ENCODE assay signal across 9 mouse cellular contexts in genomic region chr6:48396686-48397085, GRCm38 (mm10). TPM values are rescaled to one million over a fixed set of nuclear protein-coding genes. Genes with fewer than 3 reads are reported as not detected.
DNase-seq lines count a peak whose midpoint lies in the region; ATAC-seq and TF ChIP-seq lines count a peak whose summit lies in the region.
"Had no signal": no experiment of that assay in that cellular context is flagged by ENCODE, and none has a peak within 500 bp of the region (broad histone marks: within the 10 kb centered on the region; RNA-seq: fewer than 3 reads in every experiment).

No protein-coding gene starts in this region.

- no peak for DNase-seq in heart, adult 8-10 months (ENCODE audit: low spot score)
- no peak for DNase-seq in forebrain, postnatal 0 days
- no peak for DNase-seq in midbrain, embryonic 10.5 days (ENCODE audit: low spot score)
- DNase-seq in urinary bladder, postnatal 25 days (ENCODE audit: low spot score) = no peak

- peak overlapping the region; percentile 85 for H3K4me3 ChIP-seq in heart, embryonic 11.5 days (ENCODE audit: low read depth, low read length)
- peak overlapping the region; percentile 76; the same call in 1 of the 2 replicates for H3K4me3 ChIP-seq in cortical plate, adult 2 months (ENCODE audit: insufficient read depth, low read length)
- H3K4me3 ChIP-seq in forebrain, postnatal 0 days (ENCODE audit: low read depth, low read length) = peak overlapping the region; percentile 75; the same call in 1 of the 2 replicates
- peak overlapping the region; percentile 88 for H3K4me3 ChIP-seq in midbrain, embryonic 10.5 days

- peak overlapping the region; percentile 84 for H3K4me2 ChIP-seq in heart, embryonic 11.5 days
- H3K4me2 ChIP-seq in forebrain, postnatal 0 days (ENCODE audit: low read depth) = peak overlapping the region; percentile 75

- H3K36me3 ChIP-seq in heart, embryonic 11.5 days (ENCODE audit: control insufficient read depth, insufficient read depth, low read length) = no peaks in the 10 kb centered on the region
- no peaks in the 10 kb centered on the region for H3K36me3 ChIP-seq in forebrain, postnatal 0 days (ENCODE audit: insufficient read depth)
- no peaks in the 10 kb centered on the region for H3K36me3 ChIP-seq in midbrain, embryonic 10.5 days

- TF ChIP-seq CTCF in cortical plate, adult 2 months (IDR thresholded peaks at IDR 0.05; ENCODE audit: extremely low read depth, insufficient read depth, low read length) = no peak
- no peak for TF ChIP-seq CTCF in forebrain, postnatal 0 days (IDR thresholded peaks at IDR 0.05; ENCODE audit: low read depth)

- whole genome bisulfite sequencing in heart, embryonic 11.5 days (ENCODE audit: insufficient replicate concordance) = 95% methylated on average over 1 of the region's 1 CpGs
- WGBS in forebrain, postnatal 0 days = 97% methylated on average over 1 of the region's 1 CpGs
- 91% methylated on average over 1 of the region's 1 CpGs for WGBS in midbrain, embryonic 10.5 days

- H3K9me3 ChIP-seq in heart, embryonic 11.5 days (replicated peaks; ENCODE audit: control insufficient read depth, low read length) = no peaks in the 10 kb centered on the region
- H3K9me3 ChIP-seq in forebrain, postnatal 0 days (ENCODE audit: low read length) = no peaks in the 10 kb centered on the region
- H3K9me3 ChIP-seq in midbrain, embryonic 10.5 days (replicated peaks) = no peaks in the 10 kb centered on the region

- H3K4me1 ChIP-seq in heart, embryonic 11.5 days (ENCODE audit: control insufficient read depth, insufficient read depth, low read length) = peaks cover 18% of the 10 kb centered on the region
- peaks cover 7% of the 10 kb centered on the region for H3K4me1 ChIP-seq in cortical plate, adult 2 months (ENCODE audit: control insufficient read depth, insufficient read depth, low read length)
- H3K4me1 ChIP-seq in forebrain, postnatal 0 days (ENCODE audit: insufficient read depth) = peaks cover 15% of the 10 kb centered on the region
- H3K4me1 ChIP-seq in midbrain, embryonic 10.5 days = peaks cover 26% of the 10 kb centered on the region

- H3K27me3 ChIP-seq in heart, embryonic 11.5 days (ENCODE audit: control insufficient read depth, insufficient read depth, low read length) = no peaks in the 10 kb centered on the region
- H3K27me3 ChIP-seq in forebrain, postnatal 0 days (ENCODE audit: insufficient read depth, low read length) = no peaks in the 10 kb centered on the region
- no peaks in the 10 kb centered on the region for H3K27me3 ChIP-seq in midbrain, embryonic 10.5 days (ENCODE audit: low read depth, poor library complexity, severe bottlenecking)

- H3K27ac ChIP-seq in heart, embryonic 11.5 days (ENCODE audit: low read depth, low read length) = peak overlapping the region; percentile 51; the same call in 1 of the 2 replicates
- H3K27ac ChIP-seq in cortical plate, adult 2 months (ENCODE audit: insufficient read depth, low read length) = no peak overlapping the region
- H3K27ac ChIP-seq in forebrain, postnatal 0 days (ENCODE audit: low read depth, low read length) = no peak overlapping the region
- H3K27ac ChIP-seq in midbrain, embryonic 10.5 days (replicated peaks) = no peak overlapping the region

- ATAC-seq in heart, embryonic 11.5 days (replicated peaks; ENCODE audit: insufficient number of reproducible peaks, low FRiP score, low TSS enrichment) = no peak
- ATAC-seq in forebrain, postnatal 0 days = no peak
- no peak for ATAC-seq in CD4-positive, CD25-positive, alpha-beta regulatory T cell, adult 4 months
- no peak for ATAC-seq in erythroid progenitor cell, adult 5-6 weeks (replicated peaks; ENCODE audit: low FRiP score, poor library complexity, severe bottlenecking)

- TF ChIP-seq POLR2A in cortical plate, adult 2 months (IDR thresholded peaks at IDR 0.05; ENCODE audit: extremely low read depth, insufficient read depth, low read length) = no peak

- no peak overlapping the region for H3K9ac ChIP-seq in heart, embryonic 11.5 days (ENCODE audit: low read depth, low read length)
- peak overlapping the region; percentile 82 for H3K9ac ChIP-seq in forebrain, postnatal 0 days

RNA-seq across cellular contexts. Expression of gene Krba1, which starts 1.3 kb away (rescaled TPM):
- polyA plus RNA-seq in heart, embryonic 11.5 days (2014; fragmentation: Nextera tagmentation; extraction: Ambion mirVana) = 14.7 and 15.4 TPM in 2 replicates
- total RNA-seq in heart, adult 8-10 months (2022) = 10 to 100 TPM; 13.8 to 22.8 (median 17.9) TPM
- polyA plus RNA-seq in cortical plate, adult 2 months (2012; rRNA removed) = 44.5 and 44.9 TPM in 2 replicates
- total RNA-seq in forebrain, postnatal 0 days (2014; rRNA removed) = 35.9 and 49.9 TPM in 2 replicates
- 14.2 and 20.4 TPM in 2 replicates for polyA plus RNA-seq in forebrain, postnatal 0 days (2015; fragmentation: Nextera tagmentation; extraction: Ambion mirVana)
- polyA plus RNA-seq in midbrain, embryonic 10.5 days (2016; fragmentation: Nextera tagmentation; extraction: Ambion mirVana) = 20.4 and 24.4 TPM in 2 replicates
- polyA plus RNA-seq in CD4-positive, CD25-positive, alpha-beta regulatory T cell, adult 4 months (2017; shearing (Covaris generic)) = 10 to 100 TPM; 11.9 to 22.8 TPM
- total RNA-seq in erythroid progenitor cell, adult 5-6 weeks (2015; ENCODE audit: low replicate concordance) = 1.3 TPM in 1 of 2 replicates, not detected in the other
- 1.7 and 2.2 TPM in 2 replicates for total RNA-seq in erythroid progenitor cell, adult 5-6 weeks (2017; ENCODE audit: low replicate concordance)

RNA-seq across cellular contexts. Expression of gene Zfp467, which starts 48.9 kb away (rescaled TPM):
- polyA plus RNA-seq in heart, embryonic 11.5 days (2014; fragmentation: Nextera tagmentation; extraction: Ambion mirVana) = 17.3 and 17.8 TPM in 2 replicates
- total RNA-seq in heart, adult 8-10 months (2022) = 10 to 100 TPM in 3 of 4 experiments, 1 to 10 TPM in 1; 9.7 to 10.1 (median 10.1) TPM
- polyA plus RNA-seq in cortical plate, adult 2 months (2012; rRNA removed) = 25.4 and 26.9 TPM in 2 replicates
- 19.2 and 28.6 TPM in 2 replicates for total RNA-seq in forebrain, postnatal 0 days (2014; rRNA removed)
- polyA plus RNA-seq in forebrain, postnatal 0 days (2015; fragmentation: Nextera tagmentation; extraction: Ambion mirVana) = 39.6 and 40.4 TPM in 2 replicates
- polyA plus RNA-seq in midbrain, embryonic 10.5 days (2016; fragmentation: Nextera tagmentation; extraction: Ambion mirVana) = 10.1 and 13.6 TPM in 2 replicates
- polyA plus RNA-seq in CD4-positive, CD25-positive, alpha-beta regulatory T cell, adult 4 months (2017; shearing (Covaris generic)) = 10 to 100 TPM; 11.4 to 12.6 TPM
- 1.3 TPM in 1 of 2 replicates, not detected in the other for total RNA-seq in erythroid progenitor cell, adult 5-6 weeks (2015; ENCODE audit: low replicate concordance)
- total RNA-seq in erythroid progenitor cell, adult 5-6 weeks (2017; ENCODE audit: low replicate concordance) = 5.0 TPM in 1 of 2 replicates, not detected in the other

RNA-seq across cellular contexts. Expression of gene Sspo, which starts 51.3 kb away (rescaled TPM):
- 0.41 and 0.54 TPM in 2 replicates for polyA plus RNA-seq in heart, embryonic 11.5 days (2014; fragmentation: Nextera tagmentation; extraction: Ambion mirVana)
- under 1 TPM; 0.14 to 0.35 (median 0.31) TPM for total RNA-seq in heart, adult 8-10 months (2022)
- 3.2 and 4.1 TPM in 2 replicates for polyA plus RNA-seq in cortical plate, adult 2 months (2012; rRNA removed)
- 0.24 and 1.3 TPM in 2 replicates for total RNA-seq in forebrain, postnatal 0 days (2014; rRNA removed)
- polyA plus RNA-seq in forebrain, postnatal 0 days (2015; fragmentation: Nextera tagmentation; extraction: Ambion mirVana) = 0.08 and 0.27 TPM in 2 replicates
- 0.07 and 0.21 TPM in 2 replicates for polyA plus RNA-seq in midbrain, embryonic 10.5 days (2016; fragmentation: Nextera tagmentation; extraction: Ambion mirVana)
- under 1 TPM; 0.20 to 0.73 TPM for polyA plus RNA-seq in CD4-positive, CD25-positive, alpha-beta regulatory T cell, adult 4 months (2017; shearing (Covaris generic))
- total RNA-seq in erythroid progenitor cell, adult 5-6 weeks (2015; ENCODE audit: low replicate concordance) = not detected in 2 replicates
- total RNA-seq in erythroid progenitor cell, adult 5-6 weeks (2017; ENCODE audit: low replicate concordance) = not detected in 2 replicates
- total RNA-seq: megakaryocyte-erythroid progenitor cell, adult 5-6 weeks had no signal
